Mouse (Mus musculus) leukemia stem cell, adult 10-12 weeks (primary cell): Measurements from ENCODE around the gene Zfp106. TPM values are rescaled to one million over a fixed set of nuclear protein-coding genes. Genes with fewer than 3 reads are reported as not detected.

Experiments
- polyA plus RNA-seq: library from polyadenylated mRNA; stranded (reverse); fragments of >175 nt; gene quantifications from 2 replicates; pipeline ENCODE4 v1.2.3, GENCODE M21; 2012; ENCODE audit warnings: low replicate concordance

Gene Zfp106
- 18.1 and 39.1 TPM in 2 replicates for polyA plus RNA-seq

GRCm38 (mm10) chr2:120563235-120563990 lies at the start of gene Zfp106:
Zfp106 (minus strand) TSS chr2:120563843.

GRCm38 (mm10) chr2:120608830-120609723 lies 45.4 kb upstream of the Zfp106 start, which contains the start of the genes Haus2 and Lrrc57:
Haus2 (plus strand) TSS chr2:120609383.
Lrrc57 (minus strand) TSS chr2:120609520.

GRCm38 (mm10) chr2:120566886-120567797 lies 3.5 kb upstream of the Zfp106 start, which contains the start of gene Snap23:
Snap23 (plus strand) TSS chr2:120567671.

Other genes starting within 250 kb of the Zfp106 start
- 0.13 TPM in 1 of 2 replicates, not detected in the other for gene Pla2g4f, start 249.7 kb downstream of the Zfp106 start, polyA plus RNA-seq
- 7.8 and 8.6 TPM in 2 replicates for gene Vps39, start 210.7 kb downstream of the Zfp106 start, polyA plus RNA-seq
- 0.83 and 2.6 TPM in 2 replicates for gene Ganc, start 159.9 kb downstream of the Zfp106 start, polyA plus RNA-seq
- 0.92 and 1.5 TPM in 2 replicates for gene Tmem87a, start 159.7 kb downstream of the Zfp106 start, polyA plus RNA-seq
- 0.11 TPM in 1 of 2 replicates, not detected in the other for gene Capn3, start 107.8 kb downstream of the Zfp106 start, polyA plus RNA-seq
- gene Snap23, start 3.8 kb upstream of the Zfp106 start, polyA plus RNA-seq = 3.4 and 7.0 TPM in 2 replicates
- 0.11 and 0.87 TPM in 2 replicates for gene Haus2, start 45.5 kb upstream of the Zfp106 start, polyA plus RNA-seq
- 0.17 and 3.4 TPM in 2 replicates for gene Lrrc57, start 45.7 kb upstream of the Zfp106 start, polyA plus RNA-seq
- 0.22 and 0.37 TPM in 2 replicates for gene Stard9, start 65.3 kb upstream of the Zfp106 start, polyA plus RNA-seq